10 mouse cellular contexts compared by ENCODE assay signal in the genomic region with DNA sequence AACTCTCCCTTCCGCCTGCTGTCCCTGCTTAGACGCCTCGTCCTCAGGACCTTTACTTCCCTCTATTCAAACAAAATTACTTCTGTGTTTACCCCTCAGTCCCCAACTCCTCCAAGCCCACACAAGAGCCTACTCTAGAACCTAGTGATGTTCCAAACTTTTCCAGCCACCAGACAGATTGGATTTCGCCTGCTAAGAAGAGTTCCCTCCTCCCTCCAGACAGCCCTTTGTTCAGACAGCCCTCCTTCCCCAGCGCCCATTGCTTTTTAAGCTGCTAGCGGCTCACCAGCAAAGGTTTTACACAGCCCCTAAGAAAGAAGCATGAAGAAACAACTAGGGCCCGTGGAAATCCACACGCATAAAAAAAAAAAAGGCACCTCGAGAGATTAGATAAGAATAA. TPM values are rescaled to one million over a fixed set of nuclear protein-coding genes. Genes with fewer than 3 reads are reported as not detected.
DNase-seq lines count a peak whose midpoint lies in the region; ATAC-seq and TF ChIP-seq lines count a peak whose summit lies in the region.
"Had no signal": no experiment of that assay in that cellular context is flagged by ENCODE, and none has a peak within 500 bp of the region (broad histone marks: within the 10 kb centered on the region; RNA-seq: fewer than 3 reads in every experiment).

No protein-coding gene starts in this region.

- 34% methylated on average over 9 of the region's 9 CpGs for WGBS in heart, embryonic 10.5 days
- 22% methylated on average over 9 of the region's 9 CpGs for WGBS in hindbrain, embryonic 10.5 days
- 46% methylated on average over 9 of the region's 9 CpGs for WGBS in liver, embryonic 14.5 days (ENCODE audit: insufficient replicate concordance)

- no peak for ATAC-seq in liver, embryonic 14.5 days (ENCODE audit: insufficient read depth)
- ATAC-seq in cerebellum, adult (ENCODE audit: insufficient number of reproducible peaks, low FRiP score, low TSS enrichment), result no peak

- H3K9ac ChIP-seq in MEL (ENCODE audit: control insufficient read depth, low read depth, low read length, poor library complexity, severe bottlenecking), result no peak overlapping the region
- no peak overlapping the region for H3K9ac ChIP-seq in liver, embryonic 14.5 days (replicated peaks)

- H3K4me3 ChIP-seq in heart, embryonic 10.5 days, result peak overlapping the region; percentile 67
- no peak overlapping the region; a peak in 1 of 4 replicates for H3K4me3 ChIP-seq in MEL (ENCODE audit: control insufficient read depth in 1 of 2, insufficient read depth in 1 of 2, low read depth in 2 of 2, low read length in 2 of 2)
- H3K4me3 ChIP-seq in hindbrain, embryonic 10.5 days, result peak overlapping the region; percentile 84
- H3K4me3 ChIP-seq in liver, embryonic 14.5 days (ENCODE audit: insufficient read depth in 1 of 2, low read depth in 2 of 2, low read length in 2 of 2), result no peak overlapping the region

- no peak for TF ChIP-seq CTCF in MEL (IDR thresholded peaks at IDR 0.05 in 2 of 3, conservative IDR thresholded peaks at IDR 0.05 in 1 of 3; ENCODE audit: control insufficient read depth in 1 of 3, insufficient read depth in 1 of 3, low read depth in 2 of 3, low read length in 3 of 3, poor library complexity in 1 of 3, severe bottlenecking in 1 of 3)
- no peak for TF ChIP-seq CTCF in liver, embryonic 14.5 days (IDR thresholded peaks at IDR 0.05; ENCODE audit: low read depth)

- H3K27ac ChIP-seq in heart, embryonic 10.5 days, result no peak overlapping the region
- no peak overlapping the region for H3K27ac ChIP-seq in MEL (ENCODE audit: control insufficient read depth, low read depth, low read length)
- H3K27ac ChIP-seq in hindbrain, embryonic 10.5 days, result peak overlapping the region; percentile 35; the same call in 1 of the 2 replicates
- H3K27ac ChIP-seq in liver, embryonic 14.5 days, result no peak overlapping the region
- H3K27ac ChIP-seq: macrophage had no signal

- no peaks in the 10 kb centered on the region for H3K9me3 ChIP-seq in heart, embryonic 10.5 days
- no peaks in the 10 kb centered on the region for H3K9me3 ChIP-seq in MEL (replicated peaks; ENCODE audit: insufficient read depth, low read length)
- peaks cover 13% of the 10 kb centered on the region; the same call in 1 of the 2 replicates for H3K9me3 ChIP-seq in hindbrain, embryonic 10.5 days
- H3K9me3 ChIP-seq in liver, embryonic 14.5 days (ENCODE audit: control insufficient read depth, low read length), result no peaks in the 10 kb centered on the region

- intact Hi-C loops in heart, postnatal 25 days (cut with DNase I), result no loop called here
- intact Hi-C loops in left cerebral cortex, postnatal 25 days (cut with DNase I), result no loop called here

- DNase-seq in heart, embryonic 10.5 days (ENCODE audit: low spot score), result no peak
- no peak for DNase-seq in heart, postnatal 25 days (ENCODE audit: low spot score)
- peak; percentile 16 for DNase-seq in MEL (ENCODE audit: low read depth, low spot score)
- DNase-seq in hindbrain, embryonic 10.5 days (ENCODE audit: low spot score), result peak; percentile 42
- no peak for DNase-seq in liver, embryonic 14.5 days (ENCODE audit: low read depth in 3 of 3, low spot score in 3 of 3)
- DNase-seq in left cerebral cortex, postnatal 25 days (ENCODE audit: low spot score in 2 of 2), result no peak
- no peak for DNase-seq in right cerebral cortex, postnatal 14 days
- DNase-seq: right cerebral cortex, postnatal 25 days had no signal

- H3K79me2 ChIP-seq in MEL (ENCODE audit: control insufficient read depth, insufficient read depth, low read length, poor library complexity), result peaks cover 2% of the 10 kb centered on the region

- peaks cover 16% of the 10 kb centered on the region for H3K36me3 ChIP-seq in heart, embryonic 10.5 days
- peaks cover 0 to 12% of the 10 kb centered on the region in 2 experiments; a peak in 2 of 4 replicates for H3K36me3 ChIP-seq in MEL (ENCODE audit: control insufficient read depth in 1 of 2, insufficient read depth in 2 of 2, low read length in 2 of 2)
- H3K36me3 ChIP-seq in hindbrain, embryonic 10.5 days, result peaks cover 18% of the 10 kb centered on the region
- H3K36me3 ChIP-seq in liver, embryonic 14.5 days (replicated peaks; ENCODE audit: control insufficient read depth, insufficient read depth, low read depth), result no peaks in the 10 kb centered on the region

- no peak for TF ChIP-seq EP300 in MEL (IDR thresholded peaks at IDR 0.05; ENCODE audit: low read depth in 1 of 2, low read length in 2 of 2)
- TF ChIP-seq EP300 in liver, embryonic 14.5 days (IDR thresholded peaks at IDR 0.05; ENCODE audit: low read depth), result no peak

- no peak for TF ChIP-seq POLR2A in MEL (IDR thresholded peaks at IDR 0.05; ENCODE audit: control insufficient read depth in 1 of 2, insufficient read depth in 1 of 2, low read depth in 1 of 2, low read length in 2 of 2, poor library complexity in 1 of 2)

- H3K4me2 ChIP-seq in liver, embryonic 14.5 days (ENCODE audit: low read depth), result peak overlapping the region; percentile 87

- H3K27me3 ChIP-seq in heart, embryonic 10.5 days (ENCODE audit: insufficient read depth, poor library complexity, severe bottlenecking), result no peaks in the 10 kb centered on the region
- no peaks in the 10 kb centered on the region for H3K27me3 ChIP-seq in MEL (ENCODE audit: control insufficient read depth in 1 of 2, insufficient read depth in 2 of 2, low read length in 2 of 2)
- H3K27me3 ChIP-seq in hindbrain, embryonic 10.5 days (ENCODE audit: insufficient read depth, poor library complexity, severe bottlenecking), result peaks cover 4% of the 10 kb centered on the region; the same call in 1 of the 2 replicates
- peaks cover 10% of the 10 kb centered on the region for H3K27me3 ChIP-seq in liver, embryonic 14.5 days (ENCODE audit: control insufficient read depth, insufficient read depth, low read length)

- no peak for TF ChIP-seq RAD21 in MEL (IDR thresholded peaks at IDR 0.05; ENCODE audit: low read depth, low read length)

- peaks cover 48% of the 10 kb centered on the region for H3K4me1 ChIP-seq in heart, embryonic 10.5 days
- peaks cover 4 to 9% of the 10 kb centered on the region in 2 experiments; a peak in 3 of 4 replicates for H3K4me1 ChIP-seq in MEL (ENCODE audit: control insufficient read depth in 1 of 2, insufficient read depth in 2 of 2, low read length in 2 of 2)
- peaks cover 59% of the 10 kb centered on the region for H3K4me1 ChIP-seq in hindbrain, embryonic 10.5 days (replicated peaks)
- peaks cover 11 to 14% of the 10 kb centered on the region in 2 experiments for H3K4me1 ChIP-seq in liver, embryonic 14.5 days (replicated peaks; ENCODE audit: control insufficient read depth in 2 of 2, insufficient read depth in 2 of 2, low read length in 1 of 2)

TF ChIP-seq in MEL, 35 proteins besides CTCF, POLR2A, EP300 and RAD21:
- TF ChIP-seq HCFC1 (IDR thresholded peaks at IDR 0.05; ENCODE audit: low read depth, low read length) (no peak), CHD2 (IDR thresholded peaks at IDR 0.05; ENCODE audit: low read length) (no peak), UBTF (IDR thresholded peaks at IDR 0.05; ENCODE audit: borderline replicate concordance, insufficient read depth, low read depth, low read length) (no peak), ZNF384 (IDR thresholded peaks at IDR 0.05; ENCODE audit: low read depth, low read length) (peak; percentile 78), CHD1 (IDR thresholded peaks at IDR 0.05; ENCODE audit: low read depth, low read length) (no peak), MYB (IDR thresholded peaks at IDR 0.05; ENCODE audit: low read depth, low read length) (no peak)
TF ChIP-seq in MEL: peak in this region for 1.

RNA-seq across cellular contexts. Expression of gene Tiam1, which starts 2.0 kb away (rescaled TPM):
- polyA plus RNA-seq in heart, embryonic 10.5 days (2016; fragmentation: Nextera tagmentation; extraction: Ambion mirVana), result 13.3 and 16.4 TPM in 2 replicates
- total RNA-seq in heart, postnatal 25 days (2021), result 1 to 10 TPM; 6.7 to 7.8 TPM
- total RNA-seq in MEL (2012; rRNA removed), result 15.0 and 16.7 TPM in 2 replicates
- 10 to 100 TPM; 19.9 to 23.9 TPM for polyA plus RNA-seq in MEL (2012; ENCODE audit: insufficient read depth in 1 of 2, insufficient read length in 2 of 2, low read depth in 1 of 2, low replicate concordance in 2 of 2, missing spikeins in 1 of 2)
- 19.4 and 19.7 TPM in 2 replicates for polyA plus RNA-seq in hindbrain, embryonic 10.5 days (2016; fragmentation: Nextera tagmentation; extraction: Ambion mirVana)
- polyA plus RNA-seq in liver, embryonic 14.5 days (2012; rRNA removed), result 1.0 and 1.6 TPM in 2 replicates
- 4.2 and 6.0 TPM in 2 replicates for polyA plus RNA-seq in liver, embryonic 14.5 days (2014; fragmentation: Nextera tagmentation; extraction: Ambion mirVana)
- 100 to 1,000 TPM; 108 to 118 TPM for total RNA-seq in left cerebral cortex, postnatal 25 days (2021)

Comparison
In these comparisons a context has a peak if more than half of its experiments do, and no peak if none do; other contexts are left out.
1. DNase-seq: peak in MEL (single experiment) and hindbrain, embryonic 10.5 days (single experiment); none in heart, embryonic 10.5 days (single experiment), heart, postnatal 25 days (single experiment), liver, embryonic 14.5 days (0 of 3), left cerebral cortex, postnatal 25 days (0 of 2) and right cerebral cortex, postnatal 14 days (single experiment).
2. H3K4me3 ChIP-seq: peak in heart, embryonic 10.5 days (single experiment) and hindbrain, embryonic 10.5 days (single experiment); none in MEL (0 of 2) and liver, embryonic 14.5 days (0 of 2).